Mouse (Mus musculus): ENCODE results near the gene Cct4. TPM values are rescaled to one million over a fixed set of nuclear protein-coding genes. Genes with fewer than 3 reads are reported as not detected.

Gene Cct4
- polyA plus RNA-seq (2016; fragmentation: Nextera tagmentation; extraction: Ambion mirVana): 240 and 269 TPM in 2 replicates

DNA sequence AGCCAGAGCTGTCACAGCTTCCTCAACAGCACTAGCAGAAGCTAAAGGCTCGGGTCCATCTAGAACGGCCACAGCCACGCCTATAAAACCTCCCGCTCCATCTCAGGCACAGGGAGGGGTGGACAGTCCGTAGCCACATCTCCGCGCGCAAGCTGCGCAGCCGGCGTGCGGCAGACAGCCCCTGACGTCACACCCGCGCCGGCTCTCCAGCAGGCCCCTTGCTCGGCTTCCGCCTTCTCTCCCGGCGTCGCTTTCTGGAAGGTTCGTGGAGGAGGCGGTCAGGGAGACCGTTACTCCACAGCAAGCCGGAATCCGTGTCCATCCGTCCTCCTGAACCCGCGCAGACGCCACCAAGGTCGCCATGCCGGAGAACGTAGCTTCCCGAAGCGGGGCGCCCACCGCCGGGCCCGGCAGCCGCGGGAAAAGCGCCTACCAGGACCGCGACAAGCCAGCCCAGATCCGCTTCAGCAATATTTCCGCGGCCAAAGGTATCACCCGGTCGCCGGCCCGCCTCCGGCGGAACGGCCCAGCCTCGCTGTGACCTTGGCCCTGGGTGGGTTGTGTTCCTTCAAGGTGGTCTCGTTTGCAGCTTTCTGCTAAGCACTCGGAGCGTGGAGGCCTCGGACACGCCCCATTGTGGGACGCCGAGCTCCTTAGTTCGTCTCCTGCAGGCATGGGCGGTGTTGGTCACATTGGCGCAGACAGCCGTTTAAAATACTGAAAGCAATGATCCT lies at the start of gene Cct4:
TSS of gene Cct4 (plus strand) at position 127 of the 734 bp plus-strand sequence.
- WGBS (ENCODE audit: insufficient replicate concordance): under 1% methylated on average over 66 of the region's 66 CpGs
- H3K4me3 ChIP-seq: peak within 1 kb of the TSS; percentile 82
- H3K36me3 ChIP-seq: peaks cover 33% of the 10 kb centered on the region
- H3K9ac ChIP-seq: peak within 1 kb of the TSS; percentile 84
- no peaks in the 10 kb centered on the region for H3K9me3 ChIP-seq (replicated peaks)
- ATAC-seq: peak; percentile 97
- H3K4me2 ChIP-seq: peak within 1 kb of the TSS; percentile 86
- H3K27ac ChIP-seq: peak within 1 kb of the TSS; percentile 90
- H3K4me1 ChIP-seq: peaks cover 22% of the 10 kb centered on the region
- H3K27me3 ChIP-seq (replicated peaks): no peaks in the 10 kb centered on the region

DNA sequence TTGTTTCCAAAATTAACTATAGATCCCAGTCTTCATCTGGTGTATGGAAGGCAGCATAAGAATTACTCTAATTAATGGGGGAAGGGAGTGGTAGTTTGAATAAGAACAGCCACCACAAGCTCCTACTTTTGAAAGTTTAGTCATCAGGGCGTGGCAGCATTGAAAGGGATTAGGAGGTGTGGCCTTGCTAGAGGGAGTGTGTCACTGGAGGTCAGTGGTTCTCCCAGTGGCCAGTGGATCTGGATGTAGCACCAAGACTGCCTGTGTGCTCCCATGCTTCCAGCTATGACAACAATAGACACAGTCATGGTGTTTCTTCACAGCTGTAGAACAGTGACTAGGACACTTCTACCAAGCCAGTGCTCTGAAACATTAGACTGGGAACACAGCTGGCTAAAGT lies 41.2 kb upstream of the Cct4 start:
- Histone ChIP-seq H3K27ac (no peak overlapping the region), H3K4me3 (no peak overlapping the region), H3K4me2 (no peak overlapping the region), H3K27me3 (replicated peaks) (no peaks in the 10 kb centered on the region), H3K4me1 (peaks cover 17% of the 10 kb centered on the region), H3K9me3 (replicated peaks) (no peaks in the 10 kb centered on the region), H3K9ac (no peak overlapping the region), H3K36me3 (peaks cover 8% of the 10 kb centered on the region; the same call in 1 of the 2 replicates)
- 73% methylated on average over 1 of the region's 1 CpGs for WGBS (ENCODE audit: insufficient replicate concordance)
- no peak; the same call in 1 of the 2 replicates for ATAC-seq

DNA sequence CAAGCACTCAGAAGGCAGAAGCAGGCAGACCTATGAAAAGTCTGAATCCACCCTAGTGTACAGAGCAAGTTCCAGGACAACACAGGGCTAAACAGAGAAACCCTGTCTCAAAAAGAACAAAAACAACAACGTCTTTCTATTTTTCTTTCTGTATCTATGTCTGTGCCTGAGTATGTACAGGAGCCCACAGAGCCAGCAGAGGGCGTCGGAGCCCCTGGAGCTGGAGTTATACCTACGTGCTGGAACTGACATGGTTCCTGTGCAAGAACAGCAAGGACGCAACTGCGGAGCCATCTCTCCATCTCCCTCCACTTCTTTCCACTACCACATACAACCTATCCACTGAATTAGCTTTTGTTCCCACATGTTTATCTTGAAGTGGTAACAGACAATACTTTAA lies 40.2 kb upstream of the Cct4 start:
- Histone ChIP-seq H3K4me2 (no peak overlapping the region), H3K4me1 (peaks cover 15% of the 10 kb centered on the region), H3K4me3 (no peak overlapping the region), H3K36me3 (peaks cover 12% of the 10 kb centered on the region; the same call in 1 of the 2 replicates), H3K9me3 (replicated peaks) (no peaks in the 10 kb centered on the region), H3K27ac (no peak overlapping the region), H3K27me3 (replicated peaks) (no peaks in the 10 kb centered on the region), H3K9ac (no peak overlapping the region)
- WGBS (ENCODE audit: insufficient replicate concordance): 73% methylated on average over 6 of the region's 6 CpGs
- ATAC-seq: no peak

DNA sequence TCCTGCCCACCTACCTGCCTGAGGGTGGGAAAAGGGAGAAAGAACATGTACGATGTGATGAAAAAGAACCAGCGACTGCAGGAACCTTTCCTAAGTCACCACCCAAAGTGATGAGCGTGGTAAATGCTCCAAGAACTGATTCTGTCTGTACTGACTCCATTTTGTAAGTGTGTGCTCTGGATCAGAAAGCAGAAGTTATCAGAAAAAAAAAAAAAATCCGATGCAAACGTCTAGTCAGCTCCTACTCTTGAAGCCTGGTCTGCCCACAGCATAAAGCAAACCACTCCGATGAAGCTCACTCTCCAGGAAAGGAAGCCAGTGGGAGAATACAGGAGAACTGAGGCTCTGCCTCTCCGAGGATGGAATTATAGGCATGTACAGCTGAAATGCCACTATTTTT lies 37.7 kb upstream of the Cct4 start:
- no peak for ATAC-seq
- WGBS (ENCODE audit: insufficient replicate concordance): 65% methylated on average over 7 of the region's 7 CpGs

DNA sequence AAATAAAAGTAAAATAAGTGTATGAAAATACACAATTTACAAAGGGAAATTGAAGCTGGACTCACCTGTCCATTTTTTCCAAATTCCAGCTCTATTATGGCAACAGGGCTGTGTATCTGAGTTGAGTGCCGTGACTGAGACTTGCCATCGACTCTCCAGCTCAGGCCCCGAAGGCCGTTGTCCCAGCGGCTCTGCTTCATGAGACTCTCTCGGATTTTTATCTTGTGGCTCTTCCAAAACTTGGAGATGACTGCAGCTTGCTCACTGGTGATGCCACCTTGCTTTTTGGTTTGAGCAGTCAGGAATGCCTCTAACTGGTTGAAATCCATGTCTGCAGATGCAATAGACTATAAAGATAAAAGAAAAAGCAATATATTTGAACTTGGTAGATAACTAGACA lies 34.0 kb upstream of the Cct4 start:
- Histone ChIP-seq H3K36me3 (peaks cover 26% of the 10 kb centered on the region), H3K4me2 (no peak overlapping the region), H3K27me3 (replicated peaks) (no peaks in the 10 kb centered on the region), H3K4me3 (no peak overlapping the region), H3K9ac (no peak overlapping the region), H3K4me1 (no peaks in the 10 kb centered on the region), H3K27ac (no peak overlapping the region), H3K9me3 (replicated peaks) (no peaks in the 10 kb centered on the region)
- ATAC-seq: no peak
- WGBS (ENCODE audit: insufficient replicate concordance): 90% methylated on average over 6 of the region's 6 CpGs

More for the DNA sequence above, 37.7 kb upstream of the Cct4 start:
- no peak overlapping the region for H3K4me3 ChIP-seq
- peaks cover 8% of the 10 kb centered on the region for H3K4me1 ChIP-seq
- H3K27me3 ChIP-seq (replicated peaks): no peaks in the 10 kb centered on the region
- H3K27ac ChIP-seq: no peak overlapping the region
- H3K9ac ChIP-seq: no peak overlapping the region
- no peaks in the 10 kb centered on the region for H3K9me3 ChIP-seq (replicated peaks)
- no peak overlapping the region for H3K4me2 ChIP-seq
- peaks cover 26% of the 10 kb centered on the region for H3K36me3 ChIP-seq

DNA sequence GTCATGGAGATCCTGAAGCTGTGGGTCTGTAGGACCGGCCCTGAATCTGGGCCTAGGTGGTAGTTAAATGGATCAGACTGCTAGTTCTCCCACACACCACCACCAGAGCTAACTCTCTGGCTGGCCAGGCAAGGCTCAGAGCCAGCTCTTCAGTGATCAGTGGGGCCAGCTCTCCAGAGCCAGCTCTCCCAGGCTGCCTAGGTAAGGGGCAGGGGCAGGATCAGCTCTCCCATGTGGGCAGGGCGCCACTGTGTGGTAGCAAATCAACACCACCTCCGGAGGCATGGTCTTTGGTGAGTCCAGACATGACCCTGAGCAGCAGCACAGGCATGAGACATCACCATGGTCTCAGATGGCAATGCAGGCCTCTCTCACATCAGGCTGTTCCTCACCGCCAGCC lies 33.5 kb upstream of the Cct4 start:
- ATAC-seq: peak; percentile 68
- 65% methylated on average over 4 of the region's 4 CpGs for WGBS (ENCODE audit: insufficient replicate concordance)
- Histone ChIP-seq H3K36me3 (peaks cover 26% of the 10 kb centered on the region), H3K4me1 (no peaks in the 10 kb centered on the region), H3K27me3 (replicated peaks) (no peaks in the 10 kb centered on the region), H3K4me2 (no peak overlapping the region), H3K9me3 (replicated peaks) (no peaks in the 10 kb centered on the region), H3K9ac (no peak overlapping the region), H3K27ac (no peak overlapping the region), H3K4me3 (no peak overlapping the region)

DNA sequence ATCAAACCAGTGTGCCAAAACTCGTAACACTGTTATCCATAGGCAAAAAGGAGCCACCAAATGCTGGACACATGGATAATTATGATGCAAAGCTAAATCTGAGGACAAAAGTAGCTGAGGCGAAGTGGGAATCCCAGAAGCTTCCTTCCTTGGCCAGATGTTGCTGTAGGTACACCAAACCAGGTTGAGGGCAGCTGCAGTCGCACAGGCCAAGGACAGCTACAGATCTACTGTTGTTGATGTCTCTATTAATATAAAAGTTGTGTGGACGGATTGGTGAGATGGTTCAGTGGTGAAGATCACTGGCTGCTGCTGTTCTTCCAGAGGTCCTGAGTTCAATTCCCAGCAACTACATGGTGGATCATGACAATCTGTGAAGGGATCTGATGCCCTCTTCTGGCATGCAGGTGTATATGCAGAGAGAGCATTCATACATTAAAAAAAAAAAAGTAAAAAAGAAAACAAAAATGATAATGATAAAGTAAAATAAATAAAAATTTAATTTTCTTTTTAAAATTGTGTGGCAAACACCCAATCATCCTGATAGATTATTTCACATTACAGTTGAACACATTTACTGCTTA lies 32.4 kb upstream of the Cct4 start:
- ATAC-seq: no peak
- WGBS (ENCODE audit: insufficient replicate concordance): 81% methylated on average over 4 of the region's 4 CpGs

DNA sequence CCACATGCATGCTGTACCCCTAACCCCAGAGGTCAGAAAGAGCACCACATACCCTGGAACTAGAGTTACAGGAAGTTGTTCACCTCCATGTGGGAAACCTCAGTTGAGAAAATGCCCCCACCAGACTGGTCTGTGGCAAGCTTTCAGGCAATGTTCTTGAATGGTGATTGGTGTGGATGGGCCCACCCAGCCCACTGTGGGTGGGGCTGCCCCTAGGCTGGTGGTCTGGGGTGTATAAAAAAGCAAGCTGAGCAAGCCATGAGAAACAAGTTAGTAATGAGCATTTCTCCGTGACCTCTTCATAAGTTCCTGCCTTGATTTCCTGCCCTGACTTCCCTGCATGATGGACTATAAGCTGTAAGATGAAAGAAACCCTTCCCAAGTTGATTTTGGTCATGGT lies 28.2 kb upstream of the Cct4 start:
- Histone ChIP-seq H3K27me3 (replicated peaks) (no peaks in the 10 kb centered on the region), H3K4me1 (no peaks in the 10 kb centered on the region), H3K4me3 (no peak overlapping the region), H3K9me3 (replicated peaks) (peaks cover 7% of the 10 kb centered on the region; the same call in 1 of the 2 replicates), H3K36me3 (peaks cover 12% of the 10 kb centered on the region), H3K9ac (no peak overlapping the region), H3K27ac (no peak overlapping the region), H3K4me2 (no peak overlapping the region)
- WGBS (ENCODE audit: insufficient replicate concordance): 77% methylated on average over 1 of the region's 1 CpGs
- no peak for ATAC-seq

More for the DNA sequence above, 32.4 kb upstream of the Cct4 start:
- Histone ChIP-seq H3K36me3 (peaks cover 20% of the 10 kb centered on the region), H3K27ac (no peak overlapping the region), H3K9me3 (replicated peaks) (no peaks in the 10 kb centered on the region), H3K4me3 (no peak overlapping the region), H3K4me2 (no peak overlapping the region), H3K4me1 (no peaks in the 10 kb centered on the region), H3K27me3 (replicated peaks) (no peaks in the 10 kb centered on the region), H3K9ac (no peak overlapping the region)

DNA sequence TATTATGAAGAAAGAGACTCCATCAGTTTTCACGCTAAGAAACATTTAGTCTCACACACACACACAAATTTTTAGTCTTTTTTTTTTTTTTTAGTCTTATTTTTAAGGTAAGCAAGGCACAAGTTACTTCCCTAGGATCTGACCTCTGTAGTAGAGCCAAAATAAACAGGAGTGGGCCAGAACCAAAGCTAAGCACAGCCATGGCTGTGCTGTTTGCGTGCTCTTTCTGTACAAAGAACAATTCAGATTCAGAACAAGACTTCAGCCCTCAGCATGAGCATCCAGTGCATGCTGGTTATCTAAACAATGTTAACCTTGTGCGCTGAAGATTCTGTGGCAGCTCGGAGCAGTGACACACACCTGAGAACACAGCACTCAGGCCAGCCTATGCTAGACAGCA lies 25.9 kb upstream of the Cct4 start:
- Histone ChIP-seq H3K9me3 (replicated peaks) (peaks cover 11% of the 10 kb centered on the region; the same call in 1 of the 2 replicates), H3K36me3 (peaks cover 16% of the 10 kb centered on the region), H3K9ac (no peak overlapping the region), H3K4me1 (no peaks in the 10 kb centered on the region), H3K27ac (no peak overlapping the region), H3K27me3 (replicated peaks) (no peaks in the 10 kb centered on the region), H3K4me3 (no peak overlapping the region), H3K4me2 (no peak overlapping the region)
- 78% methylated on average over 4 of the region's 4 CpGs for WGBS (ENCODE audit: insufficient replicate concordance)
- no peak for ATAC-seq

DNA sequence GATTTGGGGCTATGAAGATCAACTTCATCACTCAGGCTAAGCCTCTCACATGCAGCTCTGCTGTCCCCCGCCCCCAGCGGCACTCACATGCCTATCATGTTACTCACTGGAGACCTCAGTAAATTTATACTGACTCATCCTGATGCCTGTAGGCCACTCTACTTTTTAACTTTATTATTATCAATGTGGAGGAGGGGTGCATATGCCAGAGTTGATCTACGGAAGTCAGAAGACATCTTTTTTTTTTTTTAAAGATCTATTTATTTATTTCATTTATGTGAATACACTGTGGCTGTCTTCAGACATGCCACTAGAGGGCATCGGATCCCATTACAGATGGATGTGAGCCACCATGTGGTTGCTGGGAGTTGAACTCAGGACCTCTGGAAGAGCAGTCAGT lies 24.8 kb upstream of the Cct4 start:
- no peak overlapping the region for H3K9ac ChIP-seq
- no peak overlapping the region for H3K27ac ChIP-seq
- no peaks in the 10 kb centered on the region for H3K4me1 ChIP-seq
- no peak overlapping the region for H3K4me3 ChIP-seq
- no peak overlapping the region for H3K4me2 ChIP-seq
- WGBS (ENCODE audit: insufficient replicate concordance): 78% methylated on average over 4 of the region's 4 CpGs
- peaks cover 11% of the 10 kb centered on the region; the same call in 1 of the 2 replicates for H3K9me3 ChIP-seq (replicated peaks)
- ATAC-seq: no peak
- H3K27me3 ChIP-seq (replicated peaks): no peaks in the 10 kb centered on the region
- H3K36me3 ChIP-seq: peaks cover 16% of the 10 kb centered on the region

DNA sequence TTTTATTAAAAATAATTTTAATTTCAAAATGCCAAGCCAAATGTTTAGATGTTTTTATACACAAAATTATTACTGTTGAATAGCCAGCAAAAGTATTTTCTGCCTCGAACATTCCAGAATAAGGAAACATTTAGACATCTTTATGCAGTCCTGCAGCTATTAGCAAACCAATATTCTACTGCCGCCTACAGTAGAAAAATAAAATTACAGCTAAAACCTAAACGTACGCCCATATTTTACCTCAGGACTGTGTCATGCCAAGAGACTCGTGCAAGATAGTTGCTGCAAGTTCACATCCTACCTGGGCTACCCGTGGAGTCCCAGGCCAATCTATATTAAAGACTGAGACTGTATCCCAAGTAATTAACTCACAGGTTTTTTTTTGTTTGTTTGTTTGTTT lies 20.8 kb upstream of the Cct4 start:
- no peak for ATAC-seq
- H3K4me2 ChIP-seq: no peak overlapping the region
- H3K9ac ChIP-seq: no peak overlapping the region
- H3K36me3 ChIP-seq: peaks cover 43% of the 10 kb centered on the region
- H3K4me3 ChIP-seq: no peak overlapping the region
- WGBS (ENCODE audit: insufficient replicate concordance): 33% methylated on average over 6 of the region's 6 CpGs
- peaks cover 9% of the 10 kb centered on the region for H3K4me1 ChIP-seq
- peaks cover 20% of the 10 kb centered on the region for H3K9me3 ChIP-seq (replicated peaks)
- H3K27ac ChIP-seq: no peak overlapping the region
- H3K27me3 ChIP-seq (replicated peaks): no peaks in the 10 kb centered on the region

DNA sequence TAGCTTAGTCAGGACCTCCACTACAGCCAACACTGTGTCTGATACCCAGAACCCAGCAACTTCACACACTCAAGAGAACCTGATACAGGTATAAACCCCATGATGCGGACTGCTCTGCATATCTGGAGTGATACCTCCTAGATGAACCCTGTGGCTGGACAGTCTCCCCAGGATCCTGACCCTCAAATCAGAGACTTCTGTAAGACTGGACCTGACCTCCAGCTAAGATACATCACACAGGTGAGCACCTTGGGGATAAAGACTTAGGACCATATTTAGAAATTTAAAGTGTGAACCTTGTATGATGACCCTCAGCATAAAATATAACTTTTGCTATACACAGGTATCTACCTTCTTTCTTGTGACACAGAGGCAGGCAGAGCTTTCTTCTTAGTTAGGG lies 19.8 kb upstream of the Cct4 start:
- Histone ChIP-seq H3K9me3 (replicated peaks) (peaks cover 20% of the 10 kb centered on the region), H3K4me3 (no peak overlapping the region), H3K27ac (peak overlapping the region; percentile 97; the same call in 1 of the 2 replicates), H3K27me3 (replicated peaks) (no peaks in the 10 kb centered on the region), H3K36me3 (peaks cover 45% of the 10 kb centered on the region), H3K4me2 (peak overlapping the region; percentile 77), H3K9ac (no peak overlapping the region), H3K4me1 (peaks cover 12% of the 10 kb centered on the region)
- ATAC-seq: no peak
- 88% methylated on average over 1 of the region's 1 CpGs for WGBS (ENCODE audit: insufficient replicate concordance)

Measured in liver, embryonic 12.5 days (tissue).